Mouse (Mus musculus) stomach, embryonic 14.5 days (tissue): ENCODE results near the gene Ralgds. TPM values are rescaled to one million over a fixed set of nuclear protein-coding genes. Genes with fewer than 3 reads are reported as not detected.

Experiments
- ATAC-seq: fragments of 200-750 bp; cut with Nextera tagmentation; 2 replicates; pipeline ENCODE4 v1.8.0; 2017; ENCODE audit warnings: low read depth, moderate TSS enrichment; ENCODE audit not compliant: insufficient number of reproducible peaks, insufficient read depth, low FRiP score
- H3K27ac ChIP-seq: fragments of 300-500 bp; sonication (generic); 2 replicates; pipeline ENCODE4 v1.5.1; 2014; ENCODE audit warnings: mild to moderate bottlenecking, low read length, moderate library complexity, mixed read lengths
- H3K27me3 ChIP-seq: fragments of 300-500 bp; sonication (generic); 2 replicates; pipeline ENCODE4 v1.6.1; 2014; ENCODE audit warnings: low read length, control low read depth, mixed read lengths; ENCODE audit not compliant: control insufficient read depth, insufficient read depth
- H3K36me3 ChIP-seq: fragments of 300-500 bp; sonication (generic); 2 replicates; pipeline ENCODE4 v1.6.1; 2014; ENCODE audit warnings: mild to moderate bottlenecking, control low read depth, low read length, moderate library complexity, mixed read lengths; ENCODE audit not compliant: control insufficient read depth, insufficient read depth
- H3K4me1 ChIP-seq: fragments of 300-500 bp; sonication (generic); 2 replicates; pipeline ENCODE4 v1.6.1; 2014; ENCODE audit warnings: low read length, control low read depth, mixed read lengths; ENCODE audit not compliant: control insufficient read depth, insufficient read depth
- H3K4me2 ChIP-seq: fragments of 300-500 bp; sonication (generic); replicated peaks from 2 replicates; pipeline ENCODE4 v1.6.1; 2014; ENCODE audit warnings: low read depth, low read length, control low read depth
- H3K4me3 ChIP-seq: fragments of 300-500 bp; sonication (generic); 2 replicates; pipeline ENCODE4 v1.5.1; 2014; ENCODE audit warnings: low read depth, low read length, control low read depth
- H3K9ac ChIP-seq: fragments of 300-500 bp; sonication (generic); replicated peaks from 2 replicates; pipeline ENCODE4 v1.6.1; 2014; ENCODE audit warnings: low read depth, mild to moderate bottlenecking, control low read depth, low read length, moderate library complexity, mixed read lengths
- H3K9me3 ChIP-seq: fragments of 300-500 bp; sonication (generic); 2 replicates; pipeline ENCODE4 v1.6.1; 2016; ENCODE audit warnings: low read depth, low read length, control low read depth; ENCODE audit not compliant: control insufficient read depth
- WGBS: fragments of 180-500 bp; shearing (Covaris S2); extraction: QIAGEN DNeasy Blood & Tissue Kit; methylation state at CpG from one replicate; pipeline ENCODE4 v1.1.7; 2014; 5-methylcytosine and 5-hydroxymethylcytosine counted together
- polyA plus RNA-seq: library from polyadenylated mRNA; unstranded; fragments of >200 nt; fragmentation: Nextera tagmentation; extraction: Ambion mirVana; gene quantifications from 2 replicates; pipeline ENCODE4 v1.2.1, GENCODE M21; 2014

Ralgds gene
- polyA plus RNA-seq, 1 experiment from 2014 or later: 38.6 TPM

- peak overlapping the region; percentile 65 for H3K4me3 ChIP-seq
- H3K9ac ChIP-seq: peak overlapping the region; percentile 82
- H3K27ac ChIP-seq: peak overlapping the region; percentile 61
- peak; percentile 29; the same call in 1 of the 2 replicates for ATAC-seq
- H3K4me2 ChIP-seq: peak overlapping the region; percentile 76
- H3K36me3 ChIP-seq: no peaks in the 10 kb centered on the region
- H3K9me3 ChIP-seq: no peaks in the 10 kb centered on the region
- H3K27me3 ChIP-seq: no peaks in the 10 kb centered on the region
- peaks cover 16% of the 10 kb centered on the region for H3K4me1 ChIP-seq
- 6% methylated on average over 47 of the region's 47 CpGs for WGBS
Measured at GRCm38 (mm10) chr2:28513431-28514370, 776 bp downstream of the Ralgds start.

GRCm38 (mm10) chr2:28514489-28514888 is 1.6 kb downstream of the Ralgds start:
- peaks cover 16% of the 10 kb centered on the region for H3K4me1 ChIP-seq
- H3K4me3 ChIP-seq: peak overlapping the region; percentile 65; the same call in 1 of the 2 replicates
- H3K9me3 ChIP-seq: no peaks in the 10 kb centered on the region
- no peaks in the 10 kb centered on the region for H3K36me3 ChIP-seq
- no peak overlapping the region for H3K27ac ChIP-seq
- no peaks in the 10 kb centered on the region for H3K27me3 ChIP-seq
- 17% methylated on average over 5 of the region's 5 CpGs for WGBS
- ATAC-seq: no peak
- no peak overlapping the region; the same call in 1 of the 2 replicates for H3K9ac ChIP-seq
- H3K4me2 ChIP-seq: peak overlapping the region; percentile 76

GRCm38 (mm10) chr2:28517206-28517909 is 4.4 kb downstream of the Ralgds start:
- peak; percentile 25; the same call in 1 of the 2 replicates for ATAC-seq
- H3K4me3 ChIP-seq: no peak overlapping the region
- H3K27me3 ChIP-seq: no peaks in the 10 kb centered on the region
- no peak overlapping the region for H3K27ac ChIP-seq
- H3K36me3 ChIP-seq: no peaks in the 10 kb centered on the region
- H3K4me1 ChIP-seq: peaks cover 16% of the 10 kb centered on the region
- no peak overlapping the region for H3K9ac ChIP-seq
- no peak overlapping the region for H3K4me2 ChIP-seq
- WGBS: 39% methylated on average over 5 of the region's 5 CpGs
- no peaks in the 10 kb centered on the region for H3K9me3 ChIP-seq

GRCm38 (mm10) chr2:28518231-28518630 is 5.3 kb downstream of the Ralgds start:
- Histone ChIP-seq H3K36me3 (no peaks in the 10 kb centered on the region), H3K4me2 (no peak overlapping the region), H3K4me3 (no peak overlapping the region), H3K9me3 (no peaks in the 10 kb centered on the region), H3K27ac (no peak overlapping the region), H3K9ac (no peak overlapping the region), H3K4me1 (peaks cover 17% of the 10 kb centered on the region), H3K27me3 (no peaks in the 10 kb centered on the region)
- 22% methylated on average over 2 of the region's 2 CpGs for WGBS
- no peak for ATAC-seq

- Histone ChIP-seq H3K9me3 (no peaks in the 10 kb centered on the region), H3K4me1 (peaks cover 23% of the 10 kb centered on the region), H3K4me2 (no peak overlapping the region), H3K9ac (no peak overlapping the region), H3K4me3 (no peak overlapping the region), H3K27me3 (no peaks in the 10 kb centered on the region), H3K27ac (no peak overlapping the region), H3K36me3 (no peaks in the 10 kb centered on the region)
- WGBS: 82% methylated on average over 5 of the region's 5 CpGs
- no peak for ATAC-seq
Measured at GRCm38 (mm10) chr2:28520581-28520980, 7.7 kb downstream of the Ralgds start.

GRCm38 (mm10) chr2:28521571-28522151 is 8.7 kb downstream of the Ralgds start:
- 84% methylated on average over 6 of the region's 6 CpGs for whole genome bisulfite sequencing
- peaks cover 33% of the 10 kb centered on the region for H3K4me1 ChIP-seq

GRCm38 (mm10) chr2:28522166-28522565 is 9.2 kb downstream of the Ralgds start:
- Histone ChIP-seq H3K4me2 (no peak overlapping the region), H3K27ac (no peak overlapping the region), H3K36me3 (no peaks in the 10 kb centered on the region), H3K9me3 (no peaks in the 10 kb centered on the region), H3K27me3 (no peaks in the 10 kb centered on the region), H3K4me3 (no peak overlapping the region), H3K9ac (no peak overlapping the region), H3K4me1 (peaks cover 36% of the 10 kb centered on the region)
- ATAC-seq: no peak
- 82% methylated on average over 4 of the region's 4 CpGs for WGBS

More at GRCm38 (mm10) chr2:28521571-28522151, 8.7 kb downstream of the Ralgds start:
- Histone ChIP-seq H3K27me3 (no peaks in the 10 kb centered on the region), H3K4me2 (no peak overlapping the region), H3K4me3 (no peak overlapping the region), H3K9me3 (no peaks in the 10 kb centered on the region), H3K36me3 (no peaks in the 10 kb centered on the region), H3K9ac (no peak overlapping the region), H3K27ac (no peak overlapping the region)
- no peak for ATAC-seq

GRCm38 (mm10) chr2:28523643-28524117 is 10.8 kb downstream of the Ralgds start:
- Histone ChIP-seq H3K9ac (no peak overlapping the region), H3K4me3 (no peak overlapping the region), H3K4me1 (peaks cover 31% of the 10 kb centered on the region), H3K27me3 (no peaks in the 10 kb centered on the region), H3K36me3 (no peaks in the 10 kb centered on the region), H3K9me3 (no peaks in the 10 kb centered on the region), H3K4me2 (no peak overlapping the region), H3K27ac (peak overlapping the region; percentile 33; the same call in 1 of the 2 replicates)
- 23% methylated on average over 5 of the region's 5 CpGs for WGBS
- peak; percentile 60 for ATAC-seq
